Mouse (Mus musculus) erythroblast, adult 5-6 weeks (primary cell): ENCODE results near the gene Padi2. TPM values are rescaled to one million over a fixed set of nuclear protein-coding genes. Genes with fewer than 3 reads are reported as not detected.

ENCODE experiments used
- ATAC-seq: replicated peaks from 2 replicates; pipeline ENCODE4 v1.8.0; 2016; ENCODE audit warnings: moderate number of reproducible peaks, mild to moderate bottlenecking, moderate TSS enrichment, inconsistent platforms; ENCODE audit not compliant: poor library complexity, low FRiP score, severe bottlenecking
- total RNA-seq, 2 experiments: library from RNA; stranded (forward) in 1 of 2; stranded (reverse) in 1 of 2; fragments of 150-400 nt in 1 of 2; fragments of 200-764, 138-1000 nt in 1 of 2; gene quantifications; 2 replicates each; pipeline versions ENCODE4 v1.2.3 to v1.2.4; 2015 to 2017; ENCODE audit warnings: low replicate concordance in 2 of 2

Padi2 gene
- total RNA-seq, 2 experiments from 2014 or later, result 5.1 to 7.1 TPM

DNA sequence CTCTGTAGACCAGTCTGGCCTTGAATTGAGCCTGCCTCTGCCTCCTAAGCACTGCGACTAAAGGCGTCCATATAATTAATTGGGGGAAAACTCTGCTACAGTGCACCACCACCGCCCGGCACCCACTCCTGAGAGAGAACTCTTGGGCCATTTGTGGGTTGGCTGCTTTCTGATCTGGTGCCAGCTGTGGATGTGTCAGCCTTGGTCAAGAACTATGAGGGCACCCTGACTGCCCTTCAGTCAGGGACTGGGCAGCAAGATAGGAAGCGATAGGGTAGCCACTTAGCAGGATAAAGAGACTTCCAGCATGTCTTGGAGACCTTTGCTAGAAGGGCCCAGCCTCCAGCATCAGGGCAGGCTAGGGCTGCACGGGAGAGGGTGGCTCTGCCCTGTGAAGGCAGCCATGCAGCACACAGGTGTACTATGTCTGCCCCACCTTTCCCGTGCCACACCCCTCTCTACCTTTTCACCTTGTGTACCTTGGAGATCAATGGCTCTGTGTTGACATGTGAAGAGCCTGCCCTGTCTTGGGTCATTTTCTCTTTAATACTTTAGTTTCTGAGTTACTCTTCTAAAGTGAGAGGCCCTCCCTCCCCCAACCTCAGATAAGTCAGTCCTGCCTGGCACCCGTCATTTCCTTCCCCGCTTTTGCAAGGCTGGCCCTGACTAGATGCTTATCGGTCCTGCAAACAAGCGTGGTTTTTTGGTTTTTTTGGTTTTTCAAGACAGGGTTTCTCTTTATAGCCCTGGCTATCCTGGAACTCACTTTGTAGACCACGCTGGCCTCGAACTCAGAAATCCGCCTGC, 71.9 kb downstream of the Padi2 start:
- no peak for ATAC-seq

DNA sequence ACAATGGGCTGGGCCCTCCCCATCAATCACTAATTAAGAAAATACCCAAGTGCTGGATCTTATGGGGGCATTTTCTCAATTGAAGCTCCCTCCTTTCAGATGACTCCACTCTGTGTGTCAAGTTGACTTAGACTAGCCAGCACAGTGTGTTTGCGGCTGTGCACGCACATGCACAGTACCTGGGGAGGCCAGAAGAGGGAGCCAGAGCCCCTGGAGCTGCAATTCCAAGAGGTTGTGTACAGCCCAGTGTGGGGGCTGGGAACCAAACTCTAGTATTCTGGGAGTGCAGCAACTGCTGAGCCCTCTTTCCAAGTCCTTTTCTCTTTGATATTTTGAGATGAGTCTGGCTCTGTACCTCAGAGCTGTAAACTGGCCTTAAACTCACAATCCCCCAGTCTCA, 75.5 kb downstream of the Padi2 start:
- ATAC-seq, result 0 out of 2 replicates have a peak, but pooled peaks have one; percentile 24

GRCm38 (mm10) chr4:140982808-140983207, 76.7 kb downstream of the Padi2 start:
- ATAC-seq, result no peak

DNA sequence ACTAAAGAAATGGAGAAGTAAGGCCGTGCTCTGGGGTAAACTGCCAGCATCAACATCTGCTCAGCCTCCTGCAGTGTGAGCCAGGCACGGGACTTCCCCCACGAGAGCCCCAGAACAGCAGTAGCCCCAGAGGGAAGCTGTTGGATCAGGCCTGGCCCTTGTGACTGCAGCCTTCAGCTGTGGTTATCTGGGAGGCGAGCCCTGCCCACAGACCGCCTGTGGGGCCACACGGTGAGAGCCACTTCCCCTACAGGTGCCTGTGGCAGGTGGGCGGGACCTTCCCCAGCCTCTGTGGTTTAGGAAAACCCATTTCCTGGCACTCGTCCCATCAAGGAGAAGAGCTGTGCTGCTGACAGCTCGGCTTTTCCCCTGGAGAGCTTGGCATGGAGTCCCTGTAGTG, 77.3 kb downstream of the Padi2 start:
- no peak for ATAC-seq

GRCm38 (mm10) chr4:140984544-140984943, 78.4 kb downstream of the Padi2 start:
- ATAC-seq, result no peak

GRCm38 (mm10) chr4:140986024-140986710, 80.0 kb downstream of the Padi2 start:
- peak; percentile 25 for ATAC-seq

GRCm38 (mm10) chr4:140986711-140987395, 80.7 kb downstream of the Padi2 start, which contains the start of gene Atp13a2:
TSS of gene Atp13a2 (plus strand) at chr4:140986873.
- peak; percentile 92 for ATAC-seq

DNA sequence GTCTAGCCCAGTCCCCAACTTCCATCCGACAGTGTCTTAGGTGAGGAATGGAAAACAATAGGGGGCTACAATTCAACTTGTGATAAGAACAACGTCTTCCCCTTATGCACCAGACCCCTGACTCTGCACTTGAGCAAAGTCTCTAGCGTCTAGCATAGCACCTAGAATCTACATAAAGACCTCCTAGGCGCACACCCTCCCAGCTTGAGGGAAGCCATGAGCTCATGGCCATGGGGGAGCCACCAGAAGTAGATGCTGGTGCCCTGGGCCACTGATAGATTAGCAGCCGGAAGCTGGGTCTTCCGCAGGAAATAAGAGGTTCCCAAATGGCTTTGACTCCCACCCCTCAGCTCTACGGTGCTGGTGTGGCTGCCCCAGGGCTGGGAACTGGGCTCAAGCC, 81.3 kb downstream of the Padi2 start:
- ATAC-seq, result no peak

- no peak for ATAC-seq
These were observed 82.7 kb downstream of the Padi2 start for GRCm38 (mm10) chr4:140988706-140989290.

GRCm38 (mm10) chr4:140989447-140989846, 83.3 kb downstream of the Padi2 start:
- no peak for ATAC-seq

- ATAC-seq, result no peak
These were observed 86.1 kb downstream of the Padi2 start for GRCm38 (mm10) chr4:140992215-140992614.

DNA sequence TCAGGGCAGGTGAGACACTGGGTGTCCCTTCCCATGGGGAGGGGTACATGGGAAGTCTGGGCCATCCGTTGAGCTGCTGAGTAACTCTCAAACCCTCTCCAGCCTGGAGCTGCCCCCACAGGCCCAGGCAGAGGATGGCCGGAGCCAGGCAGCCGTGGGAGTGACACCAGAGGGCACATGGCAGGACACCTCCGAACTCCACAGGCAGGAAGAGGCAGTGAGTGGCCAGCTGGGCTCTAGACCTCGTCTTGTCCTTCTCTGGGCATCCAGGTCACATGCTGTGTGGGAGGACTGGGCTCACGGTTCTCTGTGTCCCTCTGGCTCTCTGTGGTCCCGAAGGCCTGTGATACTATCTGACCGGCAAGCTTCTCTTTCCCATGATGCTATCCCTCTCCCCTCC, 87.7 kb downstream of the Padi2 start:
- no peak for ATAC-seq

DNA sequence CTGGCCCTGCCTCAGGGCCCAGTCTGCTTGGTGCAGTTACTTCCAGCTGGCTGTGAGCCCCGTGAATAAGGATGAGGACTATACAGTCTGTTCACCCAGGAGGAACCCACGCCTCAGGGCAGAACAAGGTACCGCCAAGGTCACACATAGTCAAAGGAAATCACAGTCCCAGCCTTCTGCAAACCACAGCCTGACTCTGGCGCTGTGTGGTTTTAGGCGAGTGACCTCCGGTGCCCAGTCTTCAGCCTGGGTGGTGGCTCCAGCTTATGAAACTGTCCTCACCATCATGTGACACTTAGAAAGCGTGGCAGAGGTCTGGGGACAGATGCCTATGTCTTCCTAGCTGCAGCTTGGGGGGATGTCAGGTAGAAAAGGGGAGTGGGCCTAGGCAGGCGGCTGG, 89.7 kb downstream of the Padi2 start:
- no peak for ATAC-seq

DNA sequence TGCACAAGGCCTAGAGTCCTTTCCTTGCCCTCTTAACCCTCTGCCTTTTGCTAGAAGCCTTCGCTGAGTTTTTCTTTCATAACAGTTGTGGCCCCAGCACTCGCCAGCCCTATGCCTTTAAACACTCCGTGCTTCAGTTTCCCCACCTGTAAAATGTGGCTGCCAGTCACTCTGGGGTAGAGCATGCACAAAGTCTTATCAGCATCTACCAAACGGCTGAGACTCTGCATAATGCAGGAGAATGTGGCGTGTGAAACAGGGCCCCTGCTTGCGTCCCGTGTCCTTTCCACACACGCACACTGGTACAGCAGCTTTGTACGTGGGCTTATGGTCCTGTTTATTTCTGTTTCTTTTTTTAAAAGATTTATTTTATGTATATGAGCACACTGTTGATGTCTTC, 90.7 kb downstream of the Padi2 start:
- ATAC-seq, result no peak

Other genes with a start within 250 kb of the Padi2 start
- gene Arhgef10l, start 240.3 kb upstream of the Padi2 start, total RNA-seq (2015; ENCODE audit: low replicate concordance), result 1.5 and 7.3 TPM in 2 replicates
- gene Arhgef10l, start 240.3 kb upstream of the Padi2 start, total RNA-seq (2017; ENCODE audit: low replicate concordance), result 2.6 and 4.5 TPM in 2 replicates
- gene Rcc2, start 205.8 kb upstream of the Padi2 start, total RNA-seq (2015; ENCODE audit: low replicate concordance), result 10.6 and 17.8 TPM in 2 replicates
- gene Rcc2, start 205.8 kb upstream of the Padi2 start, total RNA-seq (2017; ENCODE audit: low replicate concordance), result 21.0 and 24.1 TPM in 2 replicates
- not detected in 2 replicates for gene Padi6, start 163.7 kb upstream of the Padi2 start, total RNA-seq (2015; ENCODE audit: low replicate concordance)
- not detected in 2 replicates for gene Padi6, start 163.7 kb upstream of the Padi2 start, total RNA-seq (2017; ENCODE audit: low replicate concordance)
- gene Padi4, start 132.1 kb upstream of the Padi2 start, total RNA-seq (2015; ENCODE audit: low replicate concordance), result 17.6 and 18.6 TPM in 2 replicates
- 11.6 and 13.5 TPM in 2 replicates for gene Padi4, start 132.1 kb upstream of the Padi2 start, total RNA-seq (2017; ENCODE audit: low replicate concordance)
- not detected in 2 replicates for gene Padi3, start 95.7 kb upstream of the Padi2 start, total RNA-seq (2015; ENCODE audit: low replicate concordance)
- gene Padi3, start 95.7 kb upstream of the Padi2 start, total RNA-seq (2017; ENCODE audit: low replicate concordance), result not detected in 2 replicates
- not detected in 2 replicates for gene Padi1, start 60.6 kb upstream of the Padi2 start, total RNA-seq (2015; ENCODE audit: low replicate concordance)
- not detected in 2 replicates for gene Padi1, start 60.6 kb upstream of the Padi2 start, total RNA-seq (2017; ENCODE audit: low replicate concordance)
- 46.7 and 50.4 TPM in 2 replicates for gene Sdhb, start 54.9 kb downstream of the Padi2 start, total RNA-seq (2015; ENCODE audit: low replicate concordance)
- 20.5 and 34.4 TPM in 2 replicates for gene Sdhb, start 54.9 kb downstream of the Padi2 start, total RNA-seq (2017; ENCODE audit: low replicate concordance)
- gene Atp13a2, start 80.5 kb downstream of the Padi2 start, total RNA-seq (2015; ENCODE audit: low replicate concordance), result 6.7 and 10.0 TPM in 2 replicates
- gene Atp13a2, start 80.5 kb downstream of the Padi2 start, total RNA-seq (2017; ENCODE audit: low replicate concordance), result 4.9 and 5.9 TPM in 2 replicates
- gene Mfap2, start 104.1 kb downstream of the Padi2 start, total RNA-seq (2015; ENCODE audit: low replicate concordance), result not detected in 2 replicates
- gene Mfap2, start 104.1 kb downstream of the Padi2 start, total RNA-seq (2017; ENCODE audit: low replicate concordance), result not detected in 2 replicates
- not detected in 2 replicates for gene Crocc, start 154.2 kb downstream of the Padi2 start, total RNA-seq (2015; ENCODE audit: low replicate concordance)
- gene Crocc, start 154.2 kb downstream of the Padi2 start, total RNA-seq (2017; ENCODE audit: low replicate concordance), result 0.34 and 4.9 TPM in 2 replicates
- 41.0 and 58.6 TPM in 2 replicates for gene Necap2, start 172.0 kb downstream of the Padi2 start, total RNA-seq (2015; ENCODE audit: low replicate concordance)
- gene Necap2, start 172.0 kb downstream of the Padi2 start, total RNA-seq (2017; ENCODE audit: low replicate concordance), result 68.0 and 75.4 TPM in 2 replicates
- gene Spata21, start 182.0 kb downstream of the Padi2 start, total RNA-seq (2015; ENCODE audit: low replicate concordance), result not detected in 2 replicates
- gene Spata21, start 182.0 kb downstream of the Padi2 start, total RNA-seq (2017; ENCODE audit: low replicate concordance), result not detected in 2 replicates
- 12.1 and 19.0 TPM in 2 replicates for gene Szrd1, start 233.4 kb downstream of the Padi2 start, total RNA-seq (2015; ENCODE audit: low replicate concordance)
- gene Szrd1, start 233.4 kb downstream of the Padi2 start, total RNA-seq (2017; ENCODE audit: low replicate concordance), result 11.8 and 17.4 TPM in 2 replicates
- gene Fbxo42, start 241.6 kb downstream of the Padi2 start, total RNA-seq (2015; ENCODE audit: low replicate concordance), result 43.2 and 49.3 TPM in 2 replicates
- gene Fbxo42, start 241.6 kb downstream of the Padi2 start, total RNA-seq (2017; ENCODE audit: low replicate concordance), result 54.4 and 64.7 TPM in 2 replicates